In the genomic region with DNA sequence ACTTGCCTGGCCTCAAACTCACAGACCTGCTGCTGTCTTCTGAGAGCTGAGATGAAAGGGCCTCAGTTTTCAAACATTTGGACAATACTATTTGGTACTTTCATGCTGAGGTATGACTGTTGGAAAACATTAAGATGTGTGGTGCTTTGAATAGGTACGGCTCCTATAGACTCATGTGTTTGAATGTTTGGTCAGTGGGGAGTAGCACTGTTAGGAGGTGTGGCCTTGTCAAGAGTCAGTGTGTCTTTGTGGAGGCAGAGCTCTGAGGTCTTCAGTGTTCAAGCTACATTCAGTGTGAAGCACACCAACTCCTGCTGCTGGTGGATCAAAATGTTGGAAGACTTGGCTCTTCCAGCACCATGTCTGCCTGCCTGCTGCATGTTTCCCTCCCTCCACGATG, we compare ENCODE assay signal across 32 mouse cellular contexts.
"Had no signal": no experiment of that assay in that cellular context is flagged by ENCODE, and none has a peak within 500 bp of the region (broad histone marks: within the 10 kb centered on the region; RNA-seq: fewer than 3 reads in every experiment).

No protein-coding gene starts in this region.

- H3K27me3 ChIP-seq: limb, embryonic 12.5 days; limb, embryonic 13.5 days; limb, embryonic 15.5 days; liver, embryonic 12.5 days; liver, embryonic 13.5 days; liver, embryonic 15.5 days; lung, embryonic 15.5 days; megakaryocyte, embryonic 14.5 days; midbrain, embryonic 12.5 days; midbrain, embryonic 13.5 days; midbrain, embryonic 15.5 days had no signal

- H3K9me3 ChIP-seq: limb, embryonic 10.5 days; limb, embryonic 12.5 days; limb, embryonic 13.5 days; limb, embryonic 15.5 days; liver, embryonic 12.5 days; liver, embryonic 13.5 days; liver, embryonic 15.5 days; lung, embryonic 15.5 days; megakaryocyte, embryonic 14.5 days; midbrain, embryonic 10.5 days; midbrain, embryonic 12.5 days; midbrain, embryonic 13.5 days; midbrain, embryonic 15.5 days had no signal

- H3K9ac ChIP-seq: limb, embryonic 12.5 days; limb, embryonic 13.5 days; limb, embryonic 15.5 days; liver, embryonic 12.5 days; liver, embryonic 13.5 days; liver, embryonic 14.5 days; liver, embryonic 15.5 days; liver, postnatal 0 days; lung, embryonic 14.5 days; lung, embryonic 15.5 days; midbrain, embryonic 12.5 days; midbrain, embryonic 13.5 days; midbrain, embryonic 15.5 days had no signal

- H3K36me3 ChIP-seq: limb, embryonic 15.5 days; liver, embryonic 13.5 days; liver, embryonic 15.5 days; lung, embryonic 15.5 days; midbrain, embryonic 13.5 days; midbrain, embryonic 15.5 days had no signal

- H3K27ac ChIP-seq: left cerebral cortex, adult 2 months; limb, embryonic 10.5 days; limb, embryonic 12.5 days; limb, embryonic 13.5 days; limb, embryonic 15.5 days; liver, embryonic 12.5 days; liver, embryonic 13.5 days; liver, embryonic 14.5 days; liver, embryonic 15.5 days; lung, embryonic 15.5 days; macrophage; midbrain, embryonic 10.5 days; midbrain, embryonic 12.5 days; midbrain, embryonic 13.5 days; midbrain, embryonic 15.5 days had no signal

- ATAC-seq: liver, embryonic 12.5 days; liver, postnatal 0 days; lung, postnatal 0 days; midbrain, embryonic 13.5 days; midbrain, embryonic 15.5 days; midbrain, embryonic 16.5 days had no signal

- H3K4me2 ChIP-seq: limb, embryonic 12.5 days; limb, embryonic 13.5 days; limb, embryonic 15.5 days; liver, embryonic 11.5 days; liver, embryonic 12.5 days; liver, embryonic 13.5 days; liver, embryonic 15.5 days; lung, embryonic 14.5 days; lung, embryonic 15.5 days; midbrain, embryonic 11.5 days; midbrain, embryonic 12.5 days; midbrain, embryonic 13.5 days; midbrain, embryonic 15.5 days had no signal

- DNase-seq: left cerebral cortex, postnatal 4 days; liver; liver, embryonic 13.5 days; liver, postnatal 0 days; lung, adult 18-20 months; lung, adult 2 months; lung, embryonic 14.5 days; lung, postnatal 10 days; lung, postnatal 14 days; lung, postnatal 36 days; lung, postnatal 4 days; midbrain, embryonic 14.5 days had no signal

- H3K4me3 ChIP-seq: left cerebral cortex, adult 2 months; limb, embryonic 10.5 days; limb, embryonic 12.5 days; limb, embryonic 13.5 days; limb, embryonic 15.5 days; liver, embryonic 12.5 days; liver, embryonic 13.5 days; liver, embryonic 15.5 days; lung, embryonic 15.5 days; megakaryocyte, embryonic 14.5 days; midbrain, embryonic 10.5 days; midbrain, embryonic 12.5 days; midbrain, embryonic 13.5 days; midbrain, embryonic 15.5 days; myocyte had no signal
